Mouse (Mus musculus): ENCODE measurements at regions not wholly inside any gene's neighbourhood (a gene's known extent, or its start where the extent isn't known, plus 50 kb on each side); places are given as distances from the start of the nearest gene placed in this dataset.

DNA sequence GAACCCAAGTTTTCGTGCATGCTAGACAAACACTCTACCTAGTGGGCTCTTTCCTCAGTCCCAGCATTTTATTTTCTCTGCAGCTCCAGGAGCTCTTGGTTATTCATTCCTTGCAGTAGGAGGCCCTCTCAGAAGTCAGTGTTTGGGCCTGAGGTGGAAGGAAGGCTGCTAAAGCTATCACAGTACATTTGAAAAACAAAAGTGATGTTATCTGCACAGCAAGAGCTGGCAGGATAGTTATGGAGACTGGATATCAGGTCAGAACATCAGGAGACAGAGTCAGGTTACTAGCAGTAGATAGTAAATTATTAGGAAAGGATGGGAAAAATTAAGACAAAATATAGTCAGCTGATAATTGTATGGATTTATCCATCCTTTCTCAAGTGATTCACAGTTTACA, 152.2 kb downstream of the Mtx2 start:
- DNase-seq = no peak

DNA sequence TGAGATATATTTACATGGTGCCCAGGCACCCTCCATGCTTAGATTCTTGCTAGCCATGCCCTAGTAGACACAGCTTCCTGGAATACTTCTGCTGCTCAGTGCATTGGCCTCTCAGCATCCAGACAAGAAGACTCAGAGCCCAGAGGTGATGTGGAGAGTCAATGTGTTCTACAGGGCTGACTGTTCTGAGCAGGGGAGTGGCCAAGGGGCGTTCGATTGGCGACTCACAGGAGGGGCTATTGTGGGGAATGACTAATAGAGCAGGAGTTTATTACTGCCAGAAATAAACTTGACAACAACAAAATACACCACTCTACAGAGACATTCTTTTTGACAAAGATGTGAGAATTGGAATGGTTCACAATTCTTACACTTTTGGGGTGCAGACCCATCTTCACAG, 156.3 kb downstream of the Mtx2 start:
- no peak for DNase-seq

DNA sequence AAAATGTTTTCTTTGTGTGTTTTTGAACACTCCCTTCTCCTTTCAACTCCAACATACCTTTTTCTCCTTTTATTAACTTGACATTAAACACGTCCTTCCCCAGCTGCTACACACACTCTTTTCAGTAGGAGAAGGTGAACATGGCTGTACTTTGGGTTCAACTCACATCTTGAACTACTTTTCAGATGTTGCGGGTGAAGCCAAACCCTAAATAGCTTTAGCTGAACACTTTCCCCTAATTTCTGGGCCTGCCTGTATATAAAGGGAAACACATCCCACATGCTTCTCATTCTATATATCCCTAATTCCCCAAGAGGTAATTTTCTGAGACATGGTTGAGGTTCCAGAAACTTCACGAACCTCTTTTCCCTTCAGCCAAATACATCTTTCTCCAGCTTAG, 168.2 kb downstream of the Mtx2 start:
- DNase-seq = no peak

DNA sequence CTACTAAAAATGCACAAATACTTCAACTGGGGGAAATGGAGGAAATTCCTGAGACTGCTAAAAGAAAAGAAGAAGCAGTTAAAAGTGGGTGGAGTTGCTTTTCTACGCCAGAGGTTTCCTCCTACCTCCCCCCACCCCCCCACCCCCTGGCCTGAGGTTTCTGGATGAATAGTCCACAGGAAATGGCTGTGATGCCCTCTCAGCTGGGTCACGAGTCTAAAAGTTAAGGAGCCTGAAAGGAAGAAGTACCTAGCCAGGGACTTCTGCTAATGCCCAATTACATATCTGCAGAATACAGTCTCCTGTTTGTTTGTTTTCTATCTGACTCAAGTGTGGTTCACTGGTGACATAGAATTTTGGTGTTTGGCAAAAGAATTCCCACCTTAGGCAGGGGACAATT, 169.4 kb downstream of the Mtx2 start:
- DNase-seq = no peak

DNA sequence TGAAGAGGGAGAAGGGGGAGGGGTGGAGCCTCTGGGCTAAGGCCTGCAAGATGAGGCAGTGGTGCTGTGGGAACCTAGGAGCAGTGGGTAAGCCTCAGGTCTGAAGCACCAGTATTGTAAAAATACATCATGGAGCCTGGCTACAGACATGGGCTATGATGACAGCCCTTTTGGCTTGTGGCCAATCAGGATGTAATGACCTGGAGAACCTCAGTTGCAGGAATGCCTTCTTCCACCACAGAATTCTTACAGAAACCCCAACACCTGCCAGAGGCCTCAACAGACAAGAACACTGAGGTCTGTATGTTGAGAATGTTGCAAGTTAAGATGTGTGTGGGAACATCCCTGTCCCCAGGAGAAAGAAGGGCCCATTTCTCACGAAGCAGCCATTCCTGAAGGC, 172.1 kb downstream of the Mtx2 start:
- no peak for DNase-seq

DNA sequence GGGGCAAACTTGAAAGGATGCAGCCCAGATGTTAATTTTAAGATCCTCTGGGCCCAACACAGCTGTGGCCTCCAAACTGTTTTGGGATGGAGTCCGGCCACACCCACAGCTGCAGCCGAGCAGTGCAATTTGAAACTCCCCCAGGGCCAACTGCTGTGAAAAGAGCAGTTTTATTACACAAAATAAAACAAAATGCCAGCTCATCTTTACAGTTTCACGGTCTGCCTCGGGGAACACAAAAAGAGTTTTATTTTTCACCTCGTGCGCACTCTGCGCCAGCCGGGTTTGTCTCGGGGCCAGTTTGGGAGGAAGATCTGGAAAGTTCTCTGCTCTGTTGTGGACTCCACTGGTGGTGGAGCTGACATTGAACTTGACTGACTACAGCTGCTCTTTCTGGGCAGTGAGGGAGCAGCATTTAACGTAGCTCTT, 174.8 kb downstream of the Mtx2 start:
- peak; percentile 69 for DNase-seq

DNA sequence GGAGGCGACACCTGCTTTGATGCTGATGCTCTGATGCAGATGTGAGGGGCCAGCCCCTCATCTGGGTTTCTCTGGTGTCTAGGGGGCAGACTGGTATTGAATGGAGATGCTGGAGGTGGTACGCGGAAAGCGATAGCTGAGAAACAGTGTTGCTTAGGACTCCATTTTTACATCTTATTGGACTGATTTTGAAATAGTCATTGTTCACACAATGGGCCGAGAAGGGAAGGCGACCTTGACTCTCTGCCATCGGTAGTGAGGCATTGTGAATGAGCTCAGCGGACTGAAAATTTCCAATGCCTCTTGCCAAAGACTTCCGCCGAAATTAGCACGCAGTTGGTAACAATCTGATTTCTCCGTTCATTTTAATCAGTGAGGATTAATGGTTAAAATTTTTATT, 177.0 kb downstream of the Mtx2 start:
- DNase-seq = no peak

DNA sequence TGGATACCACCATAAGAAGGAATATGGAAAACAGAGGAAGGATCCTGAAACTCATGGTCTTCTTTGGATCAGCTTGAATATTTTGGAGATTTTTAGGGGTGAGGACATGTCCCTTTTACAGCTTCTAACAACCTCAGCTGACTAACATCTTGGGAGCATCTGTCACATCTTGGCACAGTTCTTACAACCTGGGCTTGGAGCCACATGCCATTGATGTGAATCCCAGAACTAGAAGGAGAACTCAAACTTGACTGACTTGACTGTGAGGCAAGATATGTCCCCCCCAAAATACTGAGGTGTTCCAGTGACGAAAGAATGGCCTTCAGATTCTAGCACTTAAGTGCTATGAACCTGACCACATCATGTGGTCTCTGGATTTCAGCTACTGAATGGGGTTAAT, 182.5 kb downstream of the Mtx2 start:
- DNase-seq = no peak

DNA sequence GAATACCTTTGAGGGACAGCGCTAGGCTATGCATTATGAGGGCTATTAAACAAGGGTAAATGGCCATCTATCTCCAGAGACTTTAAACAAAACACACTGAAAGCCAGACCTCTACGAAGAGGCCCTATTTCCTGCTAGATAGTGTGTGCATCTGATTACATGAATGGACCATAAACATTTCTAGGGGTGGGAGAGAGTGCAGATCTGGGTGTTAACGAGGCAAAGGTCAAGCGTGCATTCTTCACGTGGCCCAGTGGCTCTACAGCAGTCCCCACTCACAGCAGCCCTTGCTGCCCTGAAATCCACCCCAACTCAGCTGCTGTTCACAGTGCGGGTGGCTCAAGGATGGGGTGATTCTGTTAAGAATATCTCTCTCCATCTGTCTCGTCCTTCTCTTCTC, 185.0 kb downstream of the Mtx2 start:
- no peak for DNase-seq

DNA sequence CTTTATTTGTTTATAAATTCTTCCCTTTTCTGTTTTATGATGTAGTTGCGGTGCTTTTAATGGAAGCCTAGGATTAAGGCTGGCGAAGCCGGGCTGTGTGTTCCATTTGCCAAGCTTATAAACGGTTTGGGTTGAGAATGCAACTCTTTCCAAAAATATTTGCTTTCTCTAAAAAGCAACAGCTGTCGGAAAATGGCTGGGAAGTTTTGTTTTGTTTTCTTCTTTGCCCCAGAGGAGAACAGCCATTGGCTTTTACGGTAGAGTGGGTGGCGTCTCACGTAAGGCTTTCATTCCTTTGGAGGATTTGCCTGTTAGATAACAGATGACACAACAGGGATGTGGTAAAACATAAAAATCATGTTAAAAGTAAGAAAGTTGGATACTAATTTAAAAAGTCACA, 186.4 kb downstream of the Mtx2 start:
- DNase-seq = no peak

DNA sequence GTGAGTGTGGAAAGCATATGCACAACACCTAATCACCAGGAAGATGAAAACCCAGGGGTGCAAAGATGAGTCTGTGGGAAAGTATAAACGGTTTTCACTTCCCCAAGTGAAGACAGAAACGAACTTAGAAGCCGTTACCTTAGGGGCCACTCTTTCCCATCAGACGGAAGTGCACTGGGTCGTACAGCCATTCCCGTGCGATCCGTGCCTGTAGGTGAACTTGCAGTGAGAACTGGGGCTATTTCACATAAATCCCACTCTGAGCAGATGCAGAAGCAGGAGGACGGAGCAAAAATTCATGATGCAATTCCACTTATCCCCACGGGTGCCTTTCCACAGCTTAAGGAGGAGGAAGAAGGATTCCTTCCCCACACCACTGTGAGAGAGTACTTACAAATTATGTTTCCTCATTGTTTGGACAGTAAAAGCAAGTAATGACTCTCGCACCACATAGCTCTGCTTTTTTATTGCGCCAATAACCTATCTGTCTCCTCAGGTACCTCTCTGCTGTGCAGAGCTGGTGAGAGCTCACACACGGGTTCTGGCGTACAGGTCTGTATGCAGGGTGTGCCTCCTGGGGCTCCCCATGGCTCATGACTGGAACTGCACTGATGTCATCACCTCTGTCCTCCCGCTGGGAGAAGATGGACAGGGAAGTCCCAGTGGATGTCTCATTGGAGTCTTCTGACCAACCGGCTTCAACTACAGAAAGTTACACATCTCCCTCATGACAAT, 189.6 kb downstream of the Mtx2 start:
- no peak for DNase-seq

DNA sequence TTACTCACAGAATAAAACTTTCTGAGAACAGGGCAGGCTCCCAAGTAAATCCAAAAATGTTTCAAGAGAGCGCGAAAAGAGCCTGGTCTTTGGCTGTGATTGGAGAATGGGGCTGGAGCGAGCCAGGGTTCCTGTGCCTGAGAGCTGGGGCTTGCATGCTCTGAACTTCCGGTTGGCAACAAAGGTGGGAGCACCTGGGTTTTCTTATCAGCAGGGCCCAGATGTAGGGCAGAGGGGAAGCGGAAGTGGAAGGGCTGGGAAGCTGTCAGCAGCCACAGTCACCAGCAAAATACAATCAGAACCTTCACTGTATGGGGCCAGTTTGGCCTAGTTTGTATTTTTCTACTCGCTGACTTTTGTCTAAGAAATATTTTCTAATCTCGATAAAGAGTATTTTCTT, 193.9 kb downstream of the Mtx2 start:
- DNase-seq = peak; percentile 53

DNA sequence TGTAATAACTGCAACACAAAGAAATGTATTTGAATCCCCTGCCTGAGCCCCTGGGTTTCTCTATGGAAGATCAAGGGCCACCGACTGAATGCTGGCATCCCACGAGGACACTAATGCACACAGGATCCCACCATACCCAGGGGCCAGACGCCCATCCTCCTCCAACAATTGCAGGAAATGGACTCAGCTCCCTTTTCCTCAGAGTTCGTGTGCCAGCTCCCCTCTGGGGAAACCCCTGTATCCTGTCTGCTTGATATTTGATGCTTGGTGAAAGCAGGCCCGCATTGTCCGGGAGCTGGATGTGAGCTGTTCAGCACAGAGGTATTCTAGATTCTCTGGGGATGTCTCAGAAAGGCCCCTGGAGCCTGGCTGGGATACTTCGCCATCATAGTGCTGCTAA, 196.0 kb downstream of the Mtx2 start:
- DNase-seq = peak; percentile 9

DNA sequence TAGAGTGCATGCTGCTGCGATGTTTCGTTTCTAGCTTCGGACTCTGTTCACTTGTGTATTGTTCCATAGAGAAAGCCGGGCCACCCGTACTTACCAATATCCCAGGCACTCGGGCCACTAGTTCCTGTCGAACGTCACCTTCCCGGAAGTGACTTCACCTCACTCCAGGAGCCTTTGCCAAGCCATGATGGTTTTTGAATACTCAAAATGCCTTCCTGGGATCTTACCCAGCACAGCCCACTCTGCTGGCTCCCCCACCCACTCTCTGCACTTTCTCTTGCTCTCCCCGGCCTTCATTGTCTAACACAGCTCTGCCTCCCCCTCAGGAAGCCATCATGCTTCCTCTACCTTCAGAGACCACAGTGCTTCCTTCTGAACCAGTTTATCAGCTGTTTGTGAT, 202.5 kb downstream of the Mtx2 start:
- no peak for DNase-seq

DNA sequence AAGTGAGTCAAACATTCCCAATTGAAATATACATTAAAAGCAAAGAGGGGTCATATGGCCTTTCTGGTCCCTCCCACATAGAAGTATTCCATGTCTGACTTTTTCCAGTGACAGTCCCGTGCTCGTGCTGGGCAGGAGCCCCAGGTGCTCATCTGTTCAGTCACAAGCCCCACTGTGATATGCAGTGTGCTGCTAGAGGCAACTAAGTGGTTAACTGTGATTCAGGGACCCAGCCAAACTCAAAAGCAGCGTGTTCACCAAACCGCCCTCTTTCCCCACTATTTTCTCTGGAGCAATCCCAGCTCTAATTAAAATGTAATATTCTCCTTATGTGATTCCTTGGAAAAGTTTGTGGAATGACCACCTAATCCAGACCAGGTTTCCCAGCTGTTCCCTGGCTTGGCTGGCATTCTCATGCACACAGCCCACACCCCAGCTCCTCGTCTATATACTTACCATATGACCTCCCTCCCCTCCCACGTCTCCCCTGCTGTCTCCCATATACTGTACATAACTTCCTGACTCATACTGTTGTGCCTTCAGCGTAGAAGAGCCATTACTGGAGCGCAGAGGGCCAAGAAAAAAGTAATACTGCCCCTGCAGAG, 203.6 kb downstream of the Mtx2 start:
- DNase-seq = no peak

DNA sequence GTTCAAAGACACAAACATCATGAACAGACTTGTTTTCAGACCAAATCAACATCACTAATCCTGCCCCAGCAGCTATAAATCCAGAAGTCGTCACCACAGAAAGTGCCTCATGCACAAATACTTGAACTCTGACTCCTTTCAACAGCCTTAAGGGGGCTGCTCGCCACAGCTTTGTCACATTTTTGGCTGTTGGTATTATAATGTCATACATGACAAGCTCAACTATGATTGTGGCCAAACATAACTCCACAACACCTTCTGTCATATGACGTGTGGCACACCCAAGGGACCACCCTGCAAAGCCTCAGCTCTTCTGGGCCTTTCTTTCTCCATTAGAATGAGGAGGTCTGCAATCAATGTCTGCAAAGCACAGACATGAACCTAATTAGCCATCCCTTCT, 209.1 kb downstream of the Mtx2 start:
- no peak for DNase-seq

DNA sequence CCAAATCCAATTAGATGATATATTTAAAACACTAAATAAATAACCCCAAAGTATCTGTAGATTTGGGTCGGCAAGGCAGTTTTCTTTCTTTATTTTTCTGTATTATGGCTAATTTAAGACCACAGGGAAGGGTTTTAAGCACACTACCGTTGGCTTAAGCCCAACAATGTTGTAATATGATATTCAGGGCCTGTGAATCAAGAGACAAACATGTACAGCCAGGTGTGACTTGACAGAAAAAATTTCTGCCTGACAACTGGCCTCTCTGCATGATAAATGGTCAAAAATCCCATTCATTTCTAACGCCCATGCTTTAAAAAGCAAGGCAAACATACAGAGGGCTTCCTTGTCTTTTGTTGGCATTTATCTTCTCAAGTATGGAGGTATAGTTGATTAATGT, 213.5 kb downstream of the Mtx2 start:
- DNase-seq = no peak

DNA sequence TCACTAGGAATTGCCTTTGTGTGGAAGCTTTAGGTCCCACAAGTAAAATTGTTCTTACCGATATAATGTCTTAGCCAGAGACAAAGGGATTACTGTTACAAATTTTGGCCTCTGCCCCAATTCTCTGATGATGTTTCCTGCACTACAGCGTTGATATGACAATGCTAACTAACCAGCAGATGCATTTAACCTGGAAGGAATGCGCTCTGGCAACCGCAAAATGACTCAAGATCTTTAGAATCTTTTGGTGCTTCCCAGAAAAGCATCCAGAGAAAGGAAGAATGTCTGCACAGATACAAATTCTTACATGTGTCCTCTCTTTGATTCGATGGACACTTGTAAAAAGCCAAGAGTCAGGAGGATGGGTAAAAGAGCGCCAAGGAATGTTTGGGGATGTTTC, 221.3 kb downstream of the Mtx2 start:
- no peak for DNase-seq

DNA sequence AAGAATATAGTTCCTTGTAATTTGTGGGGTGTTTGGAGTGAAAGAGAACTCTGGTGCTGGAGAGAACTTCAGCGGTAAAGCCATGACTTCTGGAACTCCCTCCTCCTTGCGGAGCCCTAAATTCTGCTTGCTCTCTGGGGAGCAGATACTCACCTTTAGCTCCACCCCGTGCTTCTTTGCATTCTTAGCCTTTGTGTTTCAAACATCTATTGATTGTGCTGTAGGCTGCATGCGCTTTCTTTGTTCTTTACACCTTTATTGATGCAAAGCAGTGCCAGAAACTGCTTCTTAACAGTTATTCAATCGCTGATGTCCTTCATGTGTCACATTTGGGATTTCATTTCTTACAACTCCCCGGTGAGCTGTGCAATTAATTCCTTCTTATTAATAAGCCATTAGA, 222.5 kb downstream of the Mtx2 start:
- DNase-seq = no peak

DNA sequence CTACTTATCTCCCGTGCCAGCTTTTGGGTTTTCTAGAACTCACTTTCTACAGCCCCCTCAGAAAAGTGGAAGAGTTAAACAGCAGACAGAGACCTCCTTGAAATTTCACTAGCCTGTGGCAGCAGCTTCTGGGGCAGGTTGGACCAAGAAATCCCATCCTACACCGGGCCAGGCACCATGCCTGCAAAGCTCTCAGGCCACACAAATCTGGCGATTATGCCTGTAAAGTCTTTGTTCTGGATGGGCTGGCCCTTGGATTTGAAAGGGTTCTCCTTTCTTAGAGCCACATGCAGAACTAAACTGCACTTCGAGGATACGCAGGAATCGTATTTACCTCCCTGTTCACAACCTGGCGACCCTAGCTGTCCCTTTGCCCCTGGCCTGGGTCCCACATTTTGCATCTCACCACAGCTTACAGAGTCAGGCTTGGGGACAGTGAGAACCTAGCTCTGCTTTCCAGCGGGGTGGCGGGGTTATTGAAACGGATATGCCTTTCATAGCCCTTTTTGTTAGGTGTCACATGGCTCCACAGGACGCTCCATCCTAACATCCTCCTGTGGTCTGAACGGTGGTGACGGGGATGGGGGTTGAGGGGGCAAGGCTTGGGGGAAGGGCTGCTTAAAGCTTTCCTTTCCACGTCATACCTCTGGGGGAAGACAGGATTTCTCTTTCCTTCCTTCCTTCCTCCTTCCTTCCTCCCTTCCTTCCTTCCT, 229.0 kb downstream of the Mtx2 start:
- peak; percentile 9 for DNase-seq

DNA sequence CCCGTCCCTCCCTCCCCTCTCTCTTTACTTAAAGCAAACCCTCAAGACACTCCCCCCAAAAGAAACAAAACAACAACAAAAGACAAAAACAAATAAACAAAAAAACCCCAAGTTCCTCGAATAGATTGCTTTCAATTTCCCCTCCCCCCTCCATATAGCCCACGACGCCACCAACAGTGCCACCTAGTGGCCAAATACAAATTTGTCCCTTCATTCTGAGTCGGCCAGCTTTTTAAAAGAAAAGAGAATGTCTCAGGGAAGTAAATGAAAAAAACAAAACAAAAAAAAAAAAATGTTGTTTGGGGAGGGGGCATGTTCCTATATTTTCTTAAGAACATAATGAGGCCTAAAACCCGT, 229.6 kb downstream of the Mtx2 start:
- no peak for DNase-seq

DNA sequence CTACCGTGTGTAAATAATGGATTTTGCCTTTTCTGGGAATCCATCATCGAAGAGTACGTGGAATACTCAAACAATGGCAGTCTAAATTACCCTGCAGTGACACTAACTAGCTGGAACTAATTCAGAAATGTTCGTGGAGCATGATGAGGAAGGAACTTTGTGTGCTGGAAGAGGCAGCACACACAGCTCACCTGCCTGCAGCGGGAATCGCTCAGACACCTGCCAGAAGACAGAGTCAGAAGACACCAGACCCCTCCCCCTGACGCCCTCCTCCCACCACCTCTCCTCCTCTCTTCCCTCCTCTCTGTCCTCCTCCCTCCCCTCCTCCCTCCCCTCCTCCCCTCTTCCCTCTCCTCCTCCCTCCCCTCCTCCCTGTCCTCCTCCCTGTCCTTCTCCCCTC, 235.4 kb downstream of the Mtx2 start:
- no peak for DNase-seq

DNA sequence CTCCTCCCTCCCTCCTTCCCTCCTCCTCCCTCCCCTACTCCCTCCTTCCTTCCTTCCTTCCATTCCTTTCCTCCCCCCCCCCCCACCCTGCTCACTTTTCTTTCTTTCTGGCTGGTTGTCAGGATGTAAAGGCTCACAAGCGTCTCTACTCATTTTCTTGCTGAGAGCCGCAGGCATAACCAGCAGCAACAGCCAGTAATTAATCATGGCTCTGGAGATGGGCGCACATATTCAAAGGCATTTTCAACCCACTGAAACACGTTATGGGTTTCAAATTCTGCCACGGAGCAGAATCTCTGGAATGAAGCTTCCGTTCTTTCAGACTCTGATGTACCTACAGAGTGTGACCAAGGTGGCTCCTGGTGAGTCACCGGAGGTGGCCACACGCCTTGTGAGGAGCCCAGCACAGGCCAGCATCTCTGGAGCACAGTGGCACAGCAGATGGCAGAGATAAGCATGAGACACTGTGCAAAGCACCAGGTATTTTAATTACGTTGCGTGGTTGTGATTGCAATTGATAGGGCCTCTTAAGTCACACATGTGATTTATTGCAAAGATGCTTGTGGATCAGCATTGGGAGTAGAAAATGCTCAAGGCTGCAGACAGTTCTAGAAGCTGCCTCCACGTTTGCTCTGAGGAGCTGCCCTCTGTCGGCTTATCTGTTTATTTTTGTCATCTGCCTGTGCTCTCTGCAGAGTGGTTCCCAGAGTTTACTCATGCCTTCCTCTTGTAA, 236.0 kb downstream of the Mtx2 start:
- no peak for DNase-seq

All from gastrocnemius, postnatal 25 days (tissue).